Comparison of ENCODE assay signal across 10 mouse cellular contexts in the genomic region with DNA sequence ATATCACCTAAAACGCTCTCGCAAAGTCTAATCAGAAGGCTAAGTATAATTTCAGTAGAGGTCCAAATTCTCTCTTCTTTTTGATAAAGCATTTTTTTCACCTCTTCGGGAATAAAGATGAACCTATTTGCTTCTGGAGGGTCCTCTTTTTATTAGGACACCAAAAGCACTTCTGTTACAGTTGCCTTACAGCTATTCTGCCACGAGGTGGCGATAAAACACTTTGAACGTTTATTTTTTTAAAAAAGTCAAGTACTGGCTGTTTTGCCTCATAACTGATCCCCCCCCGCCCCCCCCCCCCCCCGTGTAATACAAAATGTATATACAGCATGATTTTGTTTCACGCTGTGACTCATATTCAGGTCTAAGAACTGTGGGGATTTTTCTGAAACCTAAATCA. TPM values are rescaled to one million over a fixed set of nuclear protein-coding genes. Genes with fewer than 3 reads are reported as not detected.
A peak's percentile ranks its signal among the peaks of the same experiment; 100 is the strongest.
DNase-seq lines count a peak whose midpoint lies in the region; ATAC-seq and TF ChIP-seq lines count a peak whose summit lies in the region.
"Had no signal": no experiment of that assay in that cellular context is flagged by ENCODE, and none has a peak within 500 bp of the region (broad histone marks: within the 10 kb centered on the region; RNA-seq: fewer than 3 reads in every experiment).

No protein-coding gene starts in this region.

- DNase-seq in embryo, embryonic 11 days: peak; percentile 47
- DNase-seq in embryo, embryonic 9.5 days (ENCODE audit: extremely low spot score): no peak
- peak; percentile 3 for DNase-seq in layer of hippocampus, adult 9-10 months (ENCODE audit: low spot score)
- no peak for DNase-seq in layer of hippocampus, postnatal 36 days
- DNase-seq in CH12.LX (ENCODE audit: extremely low read depth): peak; percentile 24
- DNase-seq in limb, embryonic 14.5 days (ENCODE audit: low spot score): peak; percentile 25
- no peak for DNase-seq in ovary, postnatal 36 days (ENCODE audit: low spot score)

- dilution Hi-C loops in CH12.LX (cut with MboI; ENCODE audit: extremely low pct_ligation_motif_present, extremely low pct_unique_long_range_greater_than_20kb, low sequenced_read_pairs): no loop called here

- H3K4me1 ChIP-seq in CH12.LX (ENCODE audit: control insufficient read depth in 1 of 2, insufficient read depth in 2 of 2): no peaks in the 10 kb centered on the region
- H3K4me1 ChIP-seq in limb, embryonic 14.5 days (ENCODE audit: control insufficient read depth, insufficient read depth, low read length): no peaks in the 10 kb centered on the region
- no peaks in the 10 kb centered on the region for H3K4me1 ChIP-seq in liver, embryonic 12.5 days

- TF ChIP-seq POLR2A in CH12.LX (IDR thresholded peaks at IDR 0.05; ENCODE audit: low read depth, low read length): no peak
- TF ChIP-seq POLR2A in limb, embryonic 14.5 days (IDR thresholded peaks at IDR 0.05; ENCODE audit: borderline replicate concordance, extremely low read depth, insufficient read depth, insufficient read length): no peak

- in situ Hi-C loops in CH12.LX (cut with MboI; ENCODE audit: low pct_ligation_motif_present, low pct_unique_long_range_greater_than_20kb, low sequenced_read_pairs): loop anchor here (10.0 to 25.0 kb wide), 2 partner anchors 103 to 450 kb away; a partner anchor contains a TSS

- H3K4me3 ChIP-seq in CH12.LX (replicated peaks in 1 of 3; ENCODE audit: low read depth in 2 of 3, low read length in 2 of 3, poor library complexity in 1 of 3): no peak overlapping the region
- no peak overlapping the region for H3K4me3 ChIP-seq in limb, embryonic 14.5 days (replicated peaks; ENCODE audit: low read length)
- no peak overlapping the region for H3K4me3 ChIP-seq in liver, embryonic 12.5 days

- no peak overlapping the region for H3K27ac ChIP-seq in CH12.LX (ENCODE audit: insufficient read depth, low read depth)
- no peak overlapping the region for H3K27ac ChIP-seq in limb, embryonic 14.5 days (replicated peaks; ENCODE audit: low read depth, low read length)
- H3K27ac ChIP-seq in liver, embryonic 12.5 days: no peak overlapping the region

- no peaks in the 10 kb centered on the region for H3K9me3 ChIP-seq in CH12.LX (replicated peaks; ENCODE audit: low read length)
- H3K9me3 ChIP-seq in limb, embryonic 14.5 days (ENCODE audit: control insufficient read depth, low read length): no peaks in the 10 kb centered on the region
- H3K9me3 ChIP-seq in liver, embryonic 12.5 days (replicated peaks): no peaks in the 10 kb centered on the region

- no peak for ATAC-seq in limb, embryonic 14.5 days (ENCODE audit: low FRiP score, low read depth)
- no peak for ATAC-seq in liver, embryonic 12.5 days

- peak; percentile 61 for TF ChIP-seq RAD21 in CH12.LX (IDR thresholded peaks at IDR 0.05; ENCODE audit: low read depth, low read length)

- H3K27me3 ChIP-seq in CH12.LX (replicated peaks): no peaks in the 10 kb centered on the region
- H3K27me3 ChIP-seq in limb, embryonic 14.5 days (ENCODE audit: control insufficient read depth, insufficient read depth, low read length): no peaks in the 10 kb centered on the region
- peaks cover 3% of the 10 kb centered on the region; the same call in 1 of the 2 replicates for H3K27me3 ChIP-seq in liver, embryonic 12.5 days (replicated peaks)

- no peak overlapping the region for H3K4me2 ChIP-seq in CH12.LX (ENCODE audit: insufficient read depth, low read depth, poor library complexity, severe bottlenecking)
- no peak overlapping the region for H3K4me2 ChIP-seq in limb, embryonic 14.5 days (replicated peaks; ENCODE audit: low read depth, low read length, severe bottlenecking)
- no peak overlapping the region for H3K4me2 ChIP-seq in liver, embryonic 12.5 days

- no peak for TF ChIP-seq EP300 in CH12.LX (IDR thresholded peaks at IDR 0.05; ENCODE audit: low read length)

- H3K36me3 ChIP-seq in CH12.LX (replicated peaks in 1 of 2; ENCODE audit: control insufficient read depth in 1 of 2, insufficient read depth in 1 of 2, low read length in 1 of 2): no peaks in the 10 kb centered on the region
- H3K36me3 ChIP-seq in limb, embryonic 14.5 days (ENCODE audit: control insufficient read depth, insufficient read depth, low read length): no peaks in the 10 kb centered on the region
- no peaks in the 10 kb centered on the region for H3K36me3 ChIP-seq in liver, embryonic 12.5 days

- no peaks in the 10 kb centered on the region for H3K79me2 ChIP-seq in CH12.LX (replicated peaks; ENCODE audit: control insufficient read depth, extremely low read depth, insufficient read depth, poor library complexity, severe bottlenecking)

- peak; percentile 23 to 69; a peak in 3 of 4 replicates for TF ChIP-seq CTCF in CH12.LX (conservative IDR thresholded peaks at IDR 0.05 in 1 of 2, IDR thresholded peaks at IDR 0.05 in 1 of 2; ENCODE audit: low read depth in 2 of 2, low read length in 2 of 2)

- no peak overlapping the region for H3K9ac ChIP-seq in CH12.LX (ENCODE audit: insufficient read depth, low read depth)
- H3K9ac ChIP-seq in limb, embryonic 14.5 days (ENCODE audit: low read depth, low read length, severe bottlenecking): no peak overlapping the region
- H3K9ac ChIP-seq in liver, embryonic 12.5 days: no peak overlapping the region

- WGBS in limb, embryonic 14.5 days: 11% methylated on average over 9 of the region's 9 CpGs
- 9% methylated on average over 9 of the region's 9 CpGs for WGBS in liver, embryonic 12.5 days (ENCODE audit: insufficient replicate concordance)

TF ChIP-seq in CH12.LX, 34 proteins besides CTCF, POLR2A, EP300 and RAD21:
- TF ChIP-seq NRF1 (IDR thresholded peaks at IDR 0.05; ENCODE audit: low read depth, low read length) (no peak), SMC3 (IDR thresholded peaks at IDR 0.05; ENCODE audit: low read depth, low read length) (peak; percentile 55), ZNF384 (IDR thresholded peaks at IDR 0.05; ENCODE audit: low read depth, low read length) (peak; percentile 69)

RNA-seq across cellular contexts. Expression of a gene that starts 33.6 kb away (rescaled TPM):
- total RNA-seq in layer of hippocampus, postnatal 36 days (2021): not detected
- total RNA-seq in CH12.LX (2012; rRNA removed) (not detected in 2 replicates), CH12.LX (2014; rRNA removed) (not detected in 2 replicates)
- polyA plus RNA-seq in CH12.LX (2012; ENCODE audit: insufficient read length, low read depth): not detected in 2 replicates
- not detected in 2 replicates for polyA plus RNA-seq in limb, embryonic 14.5 days (2012; rRNA removed)
- not detected in 2 replicates for polyA plus RNA-seq in limb, embryonic 14.5 days (2014; fragmentation: Nextera tagmentation; extraction: Ambion mirVana)
- not detected in 2 replicates for polyA plus RNA-seq in liver, embryonic 12.5 days (2016; fragmentation: Nextera tagmentation; extraction: Ambion mirVana)
- total RNA-seq: layer of hippocampus, adult 18-20 months had no signal
- polyA plus RNA-seq: spleen, adult 2 months had no signal

Comparison
In these comparisons a context has a peak if more than half of its experiments do, and no peak if none do; other contexts are left out.
1. DNase-seq: peak in embryo, embryonic 11 days (single experiment), layer of hippocampus, adult 9-10 months (single experiment), CH12.LX (single experiment) and limb, embryonic 14.5 days (single experiment); none in embryo, embryonic 9.5 days (single experiment), layer of hippocampus, postnatal 36 days (0 of 2) and ovary, postnatal 36 days (single experiment).